Mouse (Mus musculus): ENCODE results near the gene Spdl1. TPM values are rescaled to one million over a fixed set of nuclear protein-coding genes. Genes with fewer than 3 reads are reported as not detected.
"Not testable (repeated sequence)": the region's sequence is repeated elsewhere in the genome, so short reads cannot be mapped to it uniquely, and the experiment has no call there.

The Spdl1 gene
- polyA plus RNA-seq, 1 experiment from 2014 or later, result 17.8 TPM

- H3K9ac ChIP-seq, result no peak overlapping the region
- no peak overlapping the region; the same call in 1 of the 2 replicates for H3K27ac ChIP-seq
- no peaks in the 10 kb centered on the region for H3K27me3 ChIP-seq (replicated peaks)
- no peaks in the 10 kb centered on the region for H3K36me3 ChIP-seq
- 29% methylated on average over 22 of the region's 22 CpGs for WGBS
- peak overlapping the region; percentile 39 for H3K4me2 ChIP-seq
- ATAC-seq (ENCODE audit: insufficient read depth, low FRiP score, low read depth), result peak; percentile 70
- H3K4me3 ChIP-seq (replicated peaks), result peak overlapping the region; percentile 13; the same call in 1 of the 2 replicates
- no peaks in the 10 kb centered on the region for H3K9me3 ChIP-seq
- H3K4me1 ChIP-seq, result no peaks in the 10 kb centered on the region
Measured at GRCm38 (mm10) chr11:34845567-34846267, 12.3 kb upstream of the Spdl1 start.

- no peaks in the 10 kb centered on the region for H3K36me3 ChIP-seq
- no peak for ATAC-seq (ENCODE audit: insufficient read depth, low FRiP score, low read depth)
- H3K9me3 ChIP-seq, result no peaks in the 10 kb centered on the region
- no peak overlapping the region for H3K9ac ChIP-seq
- no peak overlapping the region for H3K4me2 ChIP-seq
- H3K27me3 ChIP-seq (replicated peaks), result no peaks in the 10 kb centered on the region
- H3K4me3 ChIP-seq (replicated peaks), result no peak overlapping the region
- no peak overlapping the region for H3K27ac ChIP-seq
- WGBS, result 26% methylated on average over 5 of the region's 5 CpGs
- H3K4me1 ChIP-seq, result no peaks in the 10 kb centered on the region
Measured at GRCm38 (mm10) chr11:34843517-34843916, 10.1 kb upstream of the Spdl1 start.

- H3K36me3 ChIP-seq, result no peaks in the 10 kb centered on the region
- no peak overlapping the region for H3K4me3 ChIP-seq (replicated peaks)
- no peaks in the 10 kb centered on the region for H3K9me3 ChIP-seq
- no peak overlapping the region for H3K9ac ChIP-seq
- no peaks in the 10 kb centered on the region for H3K27me3 ChIP-seq (replicated peaks)
- no peak overlapping the region for H3K27ac ChIP-seq
- H3K4me2 ChIP-seq, result no peak overlapping the region
- no peaks in the 10 kb centered on the region for H3K4me1 ChIP-seq
- ATAC-seq (ENCODE audit: insufficient read depth, low FRiP score, low read depth), result no peak
- WGBS, result 40% methylated on average over 5 of the region's 5 CpGs
Measured at GRCm38 (mm10) chr11:34840283-34840682, 6.8 kb upstream of the Spdl1 start.

GRCm38 (mm10) chr11:34839051-34839450, 5.6 kb upstream of the Spdl1 start:
- Histone ChIP-seq H3K4me1 (no peaks in the 10 kb centered on the region), H3K9ac (no peak overlapping the region), H3K4me2 (no peak overlapping the region), H3K36me3 (no peaks in the 10 kb centered on the region), H3K27ac (no peak overlapping the region), H3K9me3 (no peaks in the 10 kb centered on the region), H3K27me3 (replicated peaks) (no peaks in the 10 kb centered on the region), H3K4me3 (replicated peaks) (no peak overlapping the region)
- ATAC-seq (ENCODE audit: insufficient read depth, low FRiP score, low read depth), result no peak
- 55% methylated on average over 4 of the region's 4 CpGs for WGBS

GRCm38 (mm10) chr11:34836272-34836671, 2.8 kb upstream of the Spdl1 start:
- H3K36me3 ChIP-seq, result no peaks in the 10 kb centered on the region
- no peak overlapping the region for H3K9ac ChIP-seq
- H3K4me3 ChIP-seq (replicated peaks), result no peak overlapping the region
- WGBS, result 44% methylated on average over 2 of the region's 2 CpGs
- H3K27ac ChIP-seq, result no peak overlapping the region
- ATAC-seq (ENCODE audit: insufficient read depth, low FRiP score, low read depth), result no peak
- H3K27me3 ChIP-seq (replicated peaks), result no peaks in the 10 kb centered on the region
- no peak overlapping the region for H3K4me2 ChIP-seq
- H3K9me3 ChIP-seq, result no peaks in the 10 kb centered on the region
- H3K4me1 ChIP-seq, result peaks cover 4% of the 10 kb centered on the region

- Histone ChIP-seq H3K9me3 (no peaks in the 10 kb centered on the region), H3K36me3 (no peaks in the 10 kb centered on the region; the same call in 1 of the 2 replicates)
Measured at GRCm38 (mm10) chr11:34832678-34833077, 763 bp downstream of the Spdl1 start.

GRCm38 (mm10) chr11:34827803-34828202, 5.6 kb downstream of the Spdl1 start:
- Histone ChIP-seq H3K27ac (no peak overlapping the region), H3K36me3 (peaks cover 7% of the 10 kb centered on the region; the same call in 1 of the 2 replicates)
- WGBS, result 92% methylated on average over 3 of the region's 3 CpGs

More at GRCm38 (mm10) chr11:34832678-34833077, 763 bp downstream of the Spdl1 start:
- H3K27me3 ChIP-seq (replicated peaks), result no peaks in the 10 kb centered on the region
- 13% methylated on average over 4 of the region's 5 CpGs for WGBS
- no peak for ATAC-seq (ENCODE audit: insufficient read depth, low FRiP score, low read depth)
- peak overlapping the region; percentile 82 for H3K9ac ChIP-seq
- no peak overlapping the region for H3K27ac ChIP-seq
- H3K4me3 ChIP-seq (replicated peaks), result peak overlapping the region; percentile 87
- H3K4me1 ChIP-seq, result peaks cover 4% of the 10 kb centered on the region
- peak overlapping the region; percentile 84 for H3K4me2 ChIP-seq

GRCm38 (mm10) chr11:34826940-34827339, 6.5 kb downstream of the Spdl1 start:
- ATAC-seq (ENCODE audit: insufficient read depth, low FRiP score, low read depth), result no peak
- Histone ChIP-seq H3K27ac (no peak overlapping the region), H3K4me1 (no peaks in the 10 kb centered on the region), H3K4me3 (replicated peaks) (no peak overlapping the region), H3K4me2 (no peak overlapping the region), H3K27me3 (replicated peaks) (no peaks in the 10 kb centered on the region), H3K9ac (no peak overlapping the region), H3K36me3 (peaks cover 10% of the 10 kb centered on the region; the same call in 1 of the 2 replicates), H3K9me3 (no peaks in the 10 kb centered on the region)
- 90% methylated on average over 2 of the region's 2 CpGs for WGBS

More at GRCm38 (mm10) chr11:34827803-34828202, 5.6 kb downstream of the Spdl1 start:
- ATAC-seq (ENCODE audit: insufficient read depth, low FRiP score, low read depth), result no peak
- Histone ChIP-seq H3K4me2 (no peak overlapping the region), H3K9ac (no peak overlapping the region), H3K4me3 (replicated peaks) (no peak overlapping the region), H3K9me3 (no peaks in the 10 kb centered on the region), H3K4me1 (peaks cover 4% of the 10 kb centered on the region), H3K27me3 (replicated peaks) (no peaks in the 10 kb centered on the region)

GRCm38 (mm10) chr11:34824791-34825190, 8.7 kb downstream of the Spdl1 start:
- no peak overlapping the region for H3K9ac ChIP-seq
- ATAC-seq (ENCODE audit: insufficient read depth, low FRiP score, low read depth), result no peak
- H3K36me3 ChIP-seq, result peaks cover 14% of the 10 kb centered on the region
- H3K4me3 ChIP-seq (replicated peaks), result no peak overlapping the region
- H3K9me3 ChIP-seq, result no peaks in the 10 kb centered on the region
- 91% methylated on average over 4 of the region's 4 CpGs for WGBS
- no peak overlapping the region for H3K4me2 ChIP-seq
- H3K27me3 ChIP-seq (replicated peaks), result no peaks in the 10 kb centered on the region
- no peaks in the 10 kb centered on the region for H3K4me1 ChIP-seq
- no peak overlapping the region for H3K27ac ChIP-seq

GRCm38 (mm10) chr11:34814767-34815166, 18.7 kb downstream of the Spdl1 start:
- Histone ChIP-seq H3K9me3 (no peaks in the 10 kb centered on the region), H3K36me3 (peaks cover 22% of the 10 kb centered on the region), H3K9ac (no peak overlapping the region), H3K27ac (no peak overlapping the region), H3K4me1 (no peaks in the 10 kb centered on the region), H3K4me2 (no peak overlapping the region), H3K27me3 (replicated peaks) (no peaks in the 10 kb centered on the region), H3K4me3 (replicated peaks) (no peak overlapping the region)
- ATAC-seq (ENCODE audit: insufficient read depth, low FRiP score, low read depth), result no peak
- WGBS, result 8% methylated on average over 2 of the region's 2 CpGs

GRCm38 (mm10) chr11:34814319-34814718, 19.1 kb downstream of the Spdl1 start:
- Histone ChIP-seq H3K9ac (no peak overlapping the region), H3K4me3 (replicated peaks) (no peak overlapping the region), H3K9me3 (no peaks in the 10 kb centered on the region), H3K4me1 (no peaks in the 10 kb centered on the region), H3K4me2 (no peak overlapping the region), H3K36me3 (peaks cover 24% of the 10 kb centered on the region), H3K27ac (no peak overlapping the region), H3K27me3 (replicated peaks) (no peaks in the 10 kb centered on the region)
- WGBS, result 88% methylated on average over 6 of the region's 6 CpGs
- ATAC-seq (ENCODE audit: insufficient read depth, low FRiP score, low read depth), result no peak

- not testable (repeated sequence) for H3K9me3 ChIP-seq; H3K9ac ChIP-seq; ATAC-seq (ENCODE audit: insufficient read depth, low FRiP score, low read depth); H3K4me1 ChIP-seq; H3K4me2 ChIP-seq; H3K4me3 ChIP-seq (replicated peaks); H3K27ac ChIP-seq; H3K27me3 ChIP-seq (replicated peaks); H3K36me3 ChIP-seq
- 78% methylated on average over 4 of the region's 4 CpGs for WGBS
Measured at GRCm38 (mm10) chr11:34805026-34805425, 28.4 kb downstream of the Spdl1 start.

All from stomach, embryonic 15.5 days (tissue).